Mouse (Mus musculus): Measurements from ENCODE around the gene Spata33. TPM values are rescaled to one million over a fixed set of nuclear protein-coding genes. Genes with fewer than 3 reads are reported as not detected.

Gene Spata33
- polyA plus RNA-seq, 1 experiment = 0.17 TPM

GRCm38 (mm10) chr8:123243053-123243452, 30.4 kb downstream of the Spata33 start:
- H3K4me1 ChIP-seq (ENCODE audit: control insufficient read depth) = no peaks in the 10 kb centered on the region
- no peaks in the 10 kb centered on the region for H3K9me3 ChIP-seq (ENCODE audit: control insufficient read depth, low read length)
- H3K27me3 ChIP-seq (ENCODE audit: control insufficient read depth) = no peaks in the 10 kb centered on the region
- TF ChIP-seq GATA1 (IDR thresholded peaks at IDR 0.05; ENCODE audit: low read length) (no peak), TAL1 (IDR thresholded peaks at IDR 0.05; ENCODE audit: low read length) (no peak)
- H3K36me3 ChIP-seq (ENCODE audit: control insufficient read depth) = peaks cover 36% of the 10 kb centered on the region
- H3K4me3 ChIP-seq (replicated peaks) = no peak overlapping the region

GRCm38 (mm10) chr8:123244382-123244781, 31.8 kb downstream of the Spata33 start:
- Histone ChIP-seq H3K27me3 (ENCODE audit: control insufficient read depth) (no peaks in the 10 kb centered on the region), H3K4me3 (replicated peaks) (no peak overlapping the region), H3K36me3 (ENCODE audit: control insufficient read depth) (peaks cover 49% of the 10 kb centered on the region), H3K4me1 (ENCODE audit: control insufficient read depth) (no peaks in the 10 kb centered on the region), H3K9me3 (ENCODE audit: control insufficient read depth, low read length) (no peaks in the 10 kb centered on the region)
- TF ChIP-seq GATA1 (IDR thresholded peaks at IDR 0.05; ENCODE audit: low read length) = no peak
- no peak for TF ChIP-seq TAL1 (IDR thresholded peaks at IDR 0.05; ENCODE audit: low read length)

- no peaks in the 10 kb centered on the region for H3K27me3 ChIP-seq (ENCODE audit: control insufficient read depth)
- no peak for TF ChIP-seq GATA1 (IDR thresholded peaks at IDR 0.05; ENCODE audit: low read length)
- H3K36me3 ChIP-seq (ENCODE audit: control insufficient read depth) = peaks cover 53% of the 10 kb centered on the region
Observed at GRCm38 (mm10) chr8:123245543-123245942, 32.9 kb downstream of the Spata33 start.

GRCm38 (mm10) chr8:123247748-123248147, 35.1 kb downstream of the Spata33 start:
- H3K9me3 ChIP-seq (ENCODE audit: control insufficient read depth, low read length) = no peaks in the 10 kb centered on the region
- H3K4me3 ChIP-seq (replicated peaks) = no peak overlapping the region
- no peaks in the 10 kb centered on the region for H3K27me3 ChIP-seq (ENCODE audit: control insufficient read depth)
- peaks cover 6% of the 10 kb centered on the region for H3K4me1 ChIP-seq (ENCODE audit: control insufficient read depth)
- peaks cover 62% of the 10 kb centered on the region for H3K36me3 ChIP-seq (ENCODE audit: control insufficient read depth)
- TF ChIP-seq GATA1 (IDR thresholded peaks at IDR 0.05; ENCODE audit: low read length) (no peak), TAL1 (IDR thresholded peaks at IDR 0.05; ENCODE audit: low read length) (no peak)

More at GRCm38 (mm10) chr8:123245543-123245942, 32.9 kb downstream of the Spata33 start:
- H3K4me1 ChIP-seq (ENCODE audit: control insufficient read depth) = no peaks in the 10 kb centered on the region
- no peaks in the 10 kb centered on the region for H3K9me3 ChIP-seq (ENCODE audit: control insufficient read depth, low read length)
- no peak overlapping the region for H3K4me3 ChIP-seq (replicated peaks)

- Histone ChIP-seq H3K4me1 (ENCODE audit: control insufficient read depth) (peaks cover 14% of the 10 kb centered on the region), H3K36me3 (ENCODE audit: control insufficient read depth) (peaks cover 59% of the 10 kb centered on the region), H3K9me3 (ENCODE audit: control insufficient read depth, low read length) (no peaks in the 10 kb centered on the region), H3K27me3 (ENCODE audit: control insufficient read depth) (no peaks in the 10 kb centered on the region), H3K4me3 (replicated peaks) (no peak overlapping the region)
- TF ChIP-seq TAL1 (IDR thresholded peaks at IDR 0.05; ENCODE audit: low read length) (no peak), GATA1 (IDR thresholded peaks at IDR 0.05; ENCODE audit: low read length) (no peak)
Observed at GRCm38 (mm10) chr8:123248596-123248995, 36.0 kb downstream of the Spata33 start.

- peaks cover 29% of the 10 kb centered on the region for H3K4me1 ChIP-seq (ENCODE audit: control insufficient read depth)
- no peaks in the 10 kb centered on the region for H3K9me3 ChIP-seq (ENCODE audit: control insufficient read depth, low read length)
- no peaks in the 10 kb centered on the region for H3K27me3 ChIP-seq (ENCODE audit: control insufficient read depth)
- no peak for TF ChIP-seq TAL1 (IDR thresholded peaks at IDR 0.05; ENCODE audit: low read length)
- no peak for TF ChIP-seq GATA1 (IDR thresholded peaks at IDR 0.05; ENCODE audit: low read length)
- H3K36me3 ChIP-seq (ENCODE audit: control insufficient read depth) = peaks cover 53% of the 10 kb centered on the region
- H3K4me3 ChIP-seq (replicated peaks) = no peak overlapping the region
Observed at GRCm38 (mm10) chr8:123250940-123251339, 38.3 kb downstream of the Spata33 start.

- Histone ChIP-seq H3K27me3 (ENCODE audit: control insufficient read depth) (no peaks in the 10 kb centered on the region), H3K36me3 (ENCODE audit: control insufficient read depth) (peaks cover 54% of the 10 kb centered on the region), H3K4me1 (ENCODE audit: control insufficient read depth) (peaks cover 37% of the 10 kb centered on the region), H3K9me3 (ENCODE audit: control insufficient read depth, low read length) (no peaks in the 10 kb centered on the region), H3K4me3 (replicated peaks) (peak overlapping the region; percentile 83)
- TF ChIP-seq TAL1 (IDR thresholded peaks at IDR 0.05; ENCODE audit: low read length) (no peak), GATA1 (IDR thresholded peaks at IDR 0.05; ENCODE audit: low read length) (no peak)
Observed at GRCm38 (mm10) chr8:123252925-123253324, 40.3 kb downstream of the Spata33 start.

GRCm38 (mm10) chr8:123253451-123254098, 40.9 kb downstream of the Spata33 start:
- Histone ChIP-seq H3K4me3 (replicated peaks) (peak overlapping the region; percentile 83), H3K9me3 (ENCODE audit: control insufficient read depth, low read length) (no peaks in the 10 kb centered on the region), H3K36me3 (ENCODE audit: control insufficient read depth) (peaks cover 54% of the 10 kb centered on the region), H3K27me3 (ENCODE audit: control insufficient read depth) (no peaks in the 10 kb centered on the region), H3K4me1 (ENCODE audit: control insufficient read depth) (peaks cover 40% of the 10 kb centered on the region)
- no peak for TF ChIP-seq GATA1 (IDR thresholded peaks at IDR 0.05; ENCODE audit: low read length)
- no peak for TF ChIP-seq TAL1 (IDR thresholded peaks at IDR 0.05; ENCODE audit: low read length)

GRCm38 (mm10) chr8:123254099-123254885, 41.7 kb downstream of the Spata33 start, which contains the start of the genes Zfp276 and Vps9d1:
Gene Zfp276 (plus strand): TSS chr8:123254195.
Gene Vps9d1 (minus strand): TSS chr8:123254348.
- no peaks in the 10 kb centered on the region for H3K27me3 ChIP-seq (ENCODE audit: control insufficient read depth)
- TF ChIP-seq GATA1 (IDR thresholded peaks at IDR 0.05; ENCODE audit: low read length) = no peak
- no peak for TF ChIP-seq TAL1 (IDR thresholded peaks at IDR 0.05; ENCODE audit: low read length)
- H3K4me1 ChIP-seq (ENCODE audit: control insufficient read depth) = peaks cover 40% of the 10 kb centered on the region
- peak within 1 kb of the TSS; percentile 83 for H3K4me3 ChIP-seq (replicated peaks)
- no peaks in the 10 kb centered on the region for H3K9me3 ChIP-seq (ENCODE audit: control insufficient read depth, low read length)
- H3K36me3 ChIP-seq (ENCODE audit: control insufficient read depth) = peaks cover 54% of the 10 kb centered on the region

Measured in erythroblast, embryonic 14.5 days (primary cell).